Comparison of ENCODE assay signal across 8 mouse cellular contexts in genomic region chr1:132389886-132390585, GRCm38 (mm10). TPM values are rescaled to one million over a fixed set of nuclear protein-coding genes. Genes with fewer than 3 reads are reported as not detected.
DNase-seq lines count a peak whose midpoint lies in the region; ATAC-seq and TF ChIP-seq lines count a peak whose summit lies in the region.

No protein-coding gene starts in this region.

- peak overlapping the region; percentile 63 for H3ac ChIP-seq in myocyte (ENCODE audit: control insufficient read depth, insufficient read length)

- TF ChIP-seq POLR2A in myocyte (IDR thresholded peaks at IDR 0.05; ENCODE audit: insufficient read length, low read depth): peak; percentile 33

- peak overlapping the region; percentile 89 for H3K9ac ChIP-seq in liver, embryonic 12.5 days

- peaks cover 21% of the 10 kb centered on the region for H3K27me3 ChIP-seq in liver, embryonic 12.5 days (replicated peaks)
- no peaks in the 10 kb centered on the region for H3K27me3 ChIP-seq in myocyte (ENCODE audit: control insufficient read depth, insufficient read depth, insufficient read length)

- H3K4me2 ChIP-seq in liver, embryonic 12.5 days: peak overlapping the region; percentile 96
- H3K4me2 ChIP-seq in myocyte (ENCODE audit: low read depth): peak overlapping the region; percentile 71

- peaks cover 29% of the 10 kb centered on the region for H3K79me2 ChIP-seq in myocyte (ENCODE audit: control insufficient read depth, insufficient read depth)

- H3K36me3 ChIP-seq in liver, embryonic 12.5 days: peaks cover 15% of the 10 kb centered on the region
- H3K36me3 ChIP-seq in myocyte (ENCODE audit: control insufficient read depth, insufficient read depth): no peaks in the 10 kb centered on the region

- WGBS in liver, embryonic 12.5 days (ENCODE audit: insufficient replicate concordance): 22% methylated on average over 15 of the region's 15 CpGs

- peak overlapping the region; percentile 75 for H3K4me3 ChIP-seq in liver, embryonic 12.5 days
- H3K4me3 ChIP-seq in myocyte: peak overlapping the region; percentile 61

- no peaks in the 10 kb centered on the region for H3K9me3 ChIP-seq in liver, embryonic 12.5 days (replicated peaks)

- peaks cover 67% of the 10 kb centered on the region for H3K4me1 ChIP-seq in liver, embryonic 12.5 days

- peak overlapping the region; percentile 92 for H3K27ac ChIP-seq in liver, embryonic 12.5 days

- peak; percentile 84 for ATAC-seq in liver, embryonic 12.5 days

- DNase-seq in 3134 (ENCODE audit: extremely low read depth, insufficient read length, low spot score): peak; percentile 53
- DNase-seq in NIH3T3 (ENCODE audit: low read depth): peak; percentile 81
- peak; percentile 39 for DNase-seq in embryo, embryonic 11.5 days (ENCODE audit: low read depth, low spot score)
- DNase-seq in heart, adult 8-10 months (ENCODE audit: low spot score): peak; percentile 82
- DNase-seq in kidney, adult 9 months: peak; percentile 78
- peak; percentile 14 for DNase-seq in thymus, postnatal 0 days (ENCODE audit: low spot score)

TF ChIP-seq in myocyte, 11 proteins besides CTCF, POLR2A, EP300 and RAD21:
- no peak for TF ChIP-seq MAX (IDR thresholded peaks at IDR 0.05; ENCODE audit: low read depth)
- TF ChIP-seq E2F4 (IDR thresholded peaks at IDR 0.05; ENCODE audit: insufficient read depth): no peak
- TF ChIP-seq TCF12 (IDR thresholded peaks at IDR 0.05; ENCODE audit: insufficient read depth, poor library complexity, severe bottlenecking): peak; percentile 38
- TF ChIP-seq MYOD1 (IDR thresholded peaks at IDR 0.05; ENCODE audit: control insufficient read depth in 1 of 3, insufficient read length in 2 of 3, low read depth in 2 of 3): peak in 2 of 3 experiments; percentile 84 to 92
- TF ChIP-seq SRF (IDR thresholded peaks at IDR 0.05; ENCODE audit: control insufficient read depth, insufficient read length, low read depth): no peak
- no peak for TF ChIP-seq USF1 (IDR thresholded peaks at IDR 0.05; ENCODE audit: low read depth)
- no peak for TF ChIP-seq TCF3 (IDR thresholded peaks at IDR 0.05; ENCODE audit: insufficient read length, low read depth)
- TF ChIP-seq POLR2AphosphoS2 (IDR thresholded peaks at IDR 0.05; ENCODE audit: insufficient read length, low read depth): no peak
- TF ChIP-seq REST (IDR thresholded peaks at IDR 0.05; ENCODE audit: insufficient read depth, insufficient read length): no peak
- TF ChIP-seq MYOG (IDR thresholded peaks at IDR 0.05; ENCODE audit: control insufficient read depth in 1 of 3, insufficient read depth in 1 of 3, insufficient read length in 2 of 3, low read depth in 2 of 3): peak; percentile 47 to 91 (median 55)
- no peak for TF ChIP-seq CEBPB (IDR thresholded peaks at IDR 0.05; ENCODE audit: insufficient read depth, poor library complexity, severe bottlenecking)

RNA-seq across cellular contexts. Expression of gene Tmcc2, which starts 1.0 kb away (rescaled TPM):
- 10 to 100 TPM; 27.5 to 31.3 (median 28.9) TPM for total RNA-seq in heart, adult 8-10 months (2022)
- polyA plus RNA-seq in liver, embryonic 12.5 days (2016; fragmentation: Nextera tagmentation; extraction: Ambion mirVana): 342 and 350 TPM in 2 replicates
- polyA plus RNA-seq in myocyte (2012; fragmentation: generic; extraction: Trizol): 35.2 TPM
- 0.74 and 0.86 TPM in 2 replicates for polyA plus RNA-seq in thymus, postnatal 0 days (2015; fragmentation: Nextera tagmentation; extraction: Ambion mirVana)

RNA-seq across cellular contexts. Expression of gene Dstyk, which starts 27.3 kb away (rescaled TPM):
- 10 to 100 TPM; 15.3 to 16.7 (median 16.0) TPM for total RNA-seq in heart, adult 8-10 months (2022)
- polyA plus RNA-seq in liver, embryonic 12.5 days (2016; fragmentation: Nextera tagmentation; extraction: Ambion mirVana): 5.8 and 6.6 TPM in 2 replicates
- 6.9 TPM for polyA plus RNA-seq in myocyte (2012; fragmentation: generic; extraction: Trizol)
- 4.4 and 4.8 TPM in 2 replicates for polyA plus RNA-seq in thymus, postnatal 0 days (2015; fragmentation: Nextera tagmentation; extraction: Ambion mirVana)

Comparison
In these comparisons a context has a peak if more than half of its experiments do, and no peak if none do; other contexts are left out.
1. Peak in every context shown above with its lines: DNase-seq, ATAC-seq, H3K4me3 ChIP-seq and H3K27ac ChIP-seq.
2. DNase-seq: peak in every context shown above with its lines; median percentile 82 in heart, adult 8-10 months; 81 in NIH3T3; 78 in kidney, adult 9 months; 53 in 3134; 39 in embryo, embryonic 11.5 days; 14 in thymus, postnatal 0 days.
3. RNA of gene Tmcc2, which starts 1.0 kb away (polyA plus RNA-seq): 342 to 350 TPM in liver, embryonic 12.5 days and 35.2 TPM in myocyte (single experiment); 0.74 to 0.86 TPM in thymus, postnatal 0 days; every median in the first group is over 10 times any median in the second.